Mouse (Mus musculus): ENCODE data around the gene Olfr998. TPM values are rescaled to one million over a fixed set of nuclear protein-coding genes. Genes with fewer than 3 reads are reported as not detected.

The Olfr998 gene
- not detected in 2 replicates for polyA plus RNA-seq (2012; rRNA removed)

DNA sequence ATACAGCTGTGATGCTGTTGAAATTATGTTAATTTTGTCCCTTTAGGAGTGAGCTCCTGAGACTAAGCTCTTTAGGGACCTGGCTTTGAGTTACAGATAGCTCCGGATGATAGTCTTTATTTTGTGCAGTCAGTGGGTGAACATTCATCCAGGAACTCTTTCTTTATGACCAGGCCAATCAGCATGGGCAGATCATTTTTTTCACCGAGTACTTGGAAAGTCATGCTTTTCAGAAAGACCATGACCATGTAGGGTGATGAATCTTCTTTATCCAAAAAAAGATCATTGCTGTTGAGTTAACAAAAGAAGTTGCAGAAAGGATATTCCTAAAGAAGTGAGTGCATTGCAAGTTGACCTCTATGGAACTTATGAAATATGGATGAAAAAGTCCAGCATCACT lies at the start of gene Olfr998:
Olfr998 (plus strand) TSS at position 301 of the 400 bp plus-strand sequence.

DNA sequence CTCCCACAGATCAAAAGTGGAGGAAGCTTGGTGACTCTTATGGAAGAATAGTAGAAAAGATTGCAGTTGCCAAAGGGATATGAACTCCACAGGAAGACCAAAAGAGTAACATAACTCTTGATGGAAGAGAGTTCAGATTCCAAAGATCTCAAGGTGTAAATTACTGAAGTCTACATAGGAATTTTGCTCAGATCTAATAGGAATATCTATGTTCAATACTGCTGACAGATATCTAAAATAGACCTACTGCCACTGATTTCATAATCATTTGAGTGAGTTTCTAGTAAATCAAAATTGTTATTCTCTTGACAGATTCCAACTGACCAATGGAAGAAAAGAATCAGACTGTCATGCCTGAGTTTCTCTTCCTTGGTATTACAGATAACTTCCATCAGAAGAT lies 9.8 kb upstream of the Olfr998 start, which contains the start of gene Olfr996:
Olfr996 (plus strand) TSS at position 301 of the 400 bp plus-strand sequence.

DNA sequence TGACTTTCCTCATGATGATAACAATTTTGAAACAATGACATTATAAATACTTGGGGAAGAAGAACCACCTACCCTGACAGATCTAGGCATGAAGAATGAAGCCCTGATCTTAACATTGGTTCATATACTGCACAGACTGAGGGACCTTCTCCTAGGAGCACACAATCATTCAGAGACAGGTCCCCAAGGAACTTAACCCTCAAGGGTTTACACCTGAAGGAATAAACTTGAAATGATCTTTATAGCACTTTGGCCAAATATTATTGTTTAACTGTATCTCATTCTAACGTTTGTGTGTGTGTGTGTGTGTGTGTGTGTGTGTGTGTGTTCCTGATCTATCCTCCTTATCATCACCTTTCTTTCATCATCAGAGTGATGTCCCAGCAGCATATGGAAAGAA lies 23.1 kb downstream of the Olfr998 start, which contains the start of gene Olfr1000:
Olfr1000 (minus strand) TSS at position 101 of the 400 bp plus-strand sequence.

Other genes starting within 250 kb of the Olfr998 start
- gene Olfr987, start 249.6 kb upstream of the Olfr998 start, polyA plus RNA-seq (2012; rRNA removed), result not detected in 2 replicates
- not detected in 2 replicates for gene Olfr988, start 225.7 kb upstream of the Olfr998 start, polyA plus RNA-seq (2012; rRNA removed)
- gene Olfr992, start 179.5 kb upstream of the Olfr998 start, polyA plus RNA-seq (2012; rRNA removed), result not detected in 2 replicates
- gene Olfr993, start 174.1 kb upstream of the Olfr998 start, polyA plus RNA-seq (2012; rRNA removed), result not detected in 2 replicates
- gene Olfr994, start 152.5 kb upstream of the Olfr998 start, polyA plus RNA-seq (2012; rRNA removed), result not detected in 2 replicates
- not detected in 2 replicates for gene Olfr995, start 145.3 kb upstream of the Olfr998 start, polyA plus RNA-seq (2012; rRNA removed)
- gene 4833423E24Rik, start 69.9 kb upstream of the Olfr998 start, polyA plus RNA-seq (2012; rRNA removed), result not detected in 2 replicates
- not detected in 2 replicates for gene Olfr996, start 9.7 kb upstream of the Olfr998 start, polyA plus RNA-seq (2012; rRNA removed)
- gene Olfr1000, start 23.0 kb downstream of the Olfr998 start, polyA plus RNA-seq (2012; rRNA removed), result not detected in 2 replicates
- gene Olfr1002, start 61.8 kb downstream of the Olfr998 start, polyA plus RNA-seq (2012; rRNA removed), result not detected in 2 replicates
- not detected in 2 replicates for gene Olfr154, start 75.5 kb downstream of the Olfr998 start, polyA plus RNA-seq (2012; rRNA removed)
- not detected in 2 replicates for gene Olfr1006, start 89.8 kb downstream of the Olfr998 start, polyA plus RNA-seq (2012; rRNA removed)
- not detected in 2 replicates for gene Olfr1008, start 100.5 kb downstream of the Olfr998 start, polyA plus RNA-seq (2012; rRNA removed)
- not detected in 2 replicates for gene Olfr1009, start 126.5 kb downstream of the Olfr998 start, polyA plus RNA-seq (2012; rRNA removed)
- gene Olfr1012, start 173.8 kb downstream of the Olfr998 start, polyA plus RNA-seq (2012; rRNA removed), result not detected in 2 replicates
- gene Olfr1013, start 178.2 kb downstream of the Olfr998 start, polyA plus RNA-seq (2012; rRNA removed), result not detected in 2 replicates
- not detected in 2 replicates for gene Olfr1014, start 183.8 kb downstream of the Olfr998 start, polyA plus RNA-seq (2012; rRNA removed)
- gene Olfr1015, start 193.1 kb downstream of the Olfr998 start, polyA plus RNA-seq (2012; rRNA removed), result not detected in 2 replicates
- gene Olfr1016, start 213.6 kb downstream of the Olfr998 start, polyA plus RNA-seq (2012; rRNA removed), result not detected in 2 replicates
- not detected in 2 replicates for gene Olfr1018, start 229.5 kb downstream of the Olfr998 start, polyA plus RNA-seq (2012; rRNA removed)

All from liver, embryonic 14 days (tissue).